Mouse (Mus musculus) CH12.LX (cell line): ENCODE results near the gene Theg. TPM values are rescaled to one million over a fixed set of nuclear protein-coding genes. Genes with fewer than 3 reads are reported as not detected.

Experiments used
- DNase-seq: peaks from one replicate; pipeline ENCODE4 v3.0.0-alpha.2; 2013; ENCODE audit errors: extremely low read depth
- H3K27ac ChIP-seq: 2 replicates; pipeline ENCODE4 v1.5.1; 2012; ENCODE audit warnings: low read depth, mild to moderate bottlenecking, control low read depth, moderate library complexity; ENCODE audit not compliant: insufficient read depth
- H3K27me3 ChIP-seq: replicated peaks from 2 replicates; pipeline ENCODE3; 2012; ENCODE audit warnings: inconsistent platforms
- H3K36me3 ChIP-seq, 2 experiments: replicated peaks in 1 of 2; 2 replicates each; pipeline versions ENCODE3 to v1.6.1; 2012; ENCODE audit warnings: inconsistent platforms in 1 of 2, low read length in 1 of 2, mild to moderate bottlenecking in 1 of 2, mixed read lengths in 1 of 2, moderate library complexity in 1 of 2; ENCODE audit not compliant: control insufficient read depth in 1 of 2, insufficient read depth in 1 of 2
- H3K4me1 ChIP-seq, 2 experiments: 2 replicates each; pipeline ENCODE4 v1.6.1; 2012; ENCODE audit warnings: inconsistent platforms in 1 of 2, moderate library complexity in 1 of 2; ENCODE audit not compliant: insufficient read depth in 2 of 2, control insufficient read depth in 1 of 2
- H3K4me2 ChIP-seq: 2 replicates; pipeline ENCODE4 v1.6.1; 2012; ENCODE audit warnings: low read depth, mild to moderate bottlenecking, control low read depth; ENCODE audit not compliant: poor library complexity, insufficient read depth, severe bottlenecking
- H3K4me3 ChIP-seq, 3 experiments: fragments of 150-350 bp in 1 of 3; sonication (generic) in 1 of 3; replicated peaks in 1 of 3; 2 replicates each; pipeline versions ENCODE3 to v1.5.1; 2011 to 2012; ENCODE audit warnings: low read depth in 2 of 3, low read length in 2 of 3, mild to moderate bottlenecking in 2 of 3, moderate library complexity in 2 of 3, control low read depth in 1 of 3, improper control_type of control experiment in 1 of 3, inconsistent platforms in 1 of 3, mixed read lengths in 1 of 3; ENCODE audit not compliant: poor library complexity in 1 of 3
- H3K79me2 ChIP-seq: replicated peaks from 2 replicates; pipeline ENCODE4 v1.6.1; 2012; ENCODE audit warnings: mild to moderate bottlenecking, moderate library complexity; ENCODE audit not compliant: control insufficient read depth, poor library complexity, insufficient read depth, severe bottlenecking; ENCODE audit errors: extremely low read depth
- H3K9ac ChIP-seq: 2 replicates; pipeline ENCODE4 v1.6.1; 2012; ENCODE audit warnings: low read depth, mild to moderate bottlenecking, control low read depth, moderate library complexity; ENCODE audit not compliant: insufficient read depth
- H3K9me3 ChIP-seq: replicated peaks from 2 replicates; pipeline ENCODE3; 2012; ENCODE audit warnings: low read length, inconsistent platforms, mixed read lengths
- CHD1 ChIP-seq: IDR thresholded peaks from 2 replicates; pipeline ENCODE4 v1.6.1; 2012; ENCODE audit warnings: low read depth, low read length, improper control_type of control experiment, inconsistent platforms
- EP300 ChIP-seq: IDR thresholded peaks from 2 replicates; pipeline ENCODE4 v1.6.1; 2011; ENCODE audit warnings: low read length, improper control_type of control experiment
- ETS1 ChIP-seq: conservative IDR thresholded peaks from 2 replicates; pipeline ENCODE4 v1.6.1; 2012; ENCODE audit warnings: low read depth, mild to moderate bottlenecking, inconsistent platforms, low read length, improper control_type of control experiment, moderate library complexity
- HCFC1 ChIP-seq: IDR thresholded peaks from 2 replicates; pipeline ENCODE4 v1.6.1; 2012; ENCODE audit warnings: low read depth, mild to moderate bottlenecking, inconsistent platforms, low read length, improper control_type of control experiment
- IRF4 ChIP-seq: IDR thresholded peaks from 2 replicates; pipeline ENCODE4 v1.6.1; 2014; ENCODE audit warnings: low read depth, mild to moderate bottlenecking, inconsistent platforms, low read length, improper control_type of control experiment
- JUN ChIP-seq: IDR thresholded peaks from 2 replicates; pipeline ENCODE4 v1.6.1; 2011; ENCODE audit warnings: low read depth, mild to moderate bottlenecking, low read length, improper control_type of control experiment, moderate library complexity; ENCODE audit not compliant: insufficient read depth
- KAT2A ChIP-seq: IDR thresholded peaks from 2 replicates; pipeline ENCODE4 v1.6.1; 2012; ENCODE audit warnings: low read length, improper control_type of control experiment, inconsistent platforms; ENCODE audit not compliant: insufficient replicate concordance
- MAZ ChIP-seq: IDR thresholded peaks from 2 replicates; pipeline ENCODE4 v1.6.1; 2012; ENCODE audit warnings: low read depth, mild to moderate bottlenecking, inconsistent platforms, low read length, improper control_type of control experiment, moderate library complexity
- MEF2A ChIP-seq: IDR thresholded peaks from 2 replicates; pipeline ENCODE4 v1.6.1; 2014; ENCODE audit warnings: low read depth, mild to moderate bottlenecking, inconsistent platforms, low read length, improper control_type of control experiment, borderline replicate concordance
- NELFE ChIP-seq: IDR thresholded peaks from 2 replicates; pipeline ENCODE4 v1.6.1; 2011; ENCODE audit warnings: low read depth, low read length, improper control_type of control experiment
- NRF1 ChIP-seq: IDR thresholded peaks from 2 replicates; pipeline ENCODE4 v1.6.1; 2014; ENCODE audit warnings: low read depth, mild to moderate bottlenecking, inconsistent platforms, low read length, improper control_type of control experiment, moderate library complexity
- POLR2AphosphoS2 ChIP-seq: IDR thresholded peaks from 2 replicates; pipeline ENCODE4 v1.6.1; 2011; ENCODE audit warnings: low read depth, low read length, improper control_type of control experiment
- SMC3 ChIP-seq: IDR thresholded peaks from 2 replicates; pipeline ENCODE4 v1.6.1; 2011; ENCODE audit warnings: low read depth, low read length, improper control_type of control experiment
- TCF12 ChIP-seq: IDR thresholded peaks from 2 replicates; pipeline ENCODE4 v1.6.1; 2014; ENCODE audit warnings: low read depth, mild to moderate bottlenecking, inconsistent platforms, low read length, improper control_type of control experiment
- UBTF ChIP-seq: IDR thresholded peaks from 2 replicates; pipeline ENCODE4 v1.6.1; 2012; ENCODE audit warnings: low read depth, mild to moderate bottlenecking, inconsistent platforms, low read length, improper control_type of control experiment, moderate library complexity
- USF1 ChIP-seq: IDR thresholded peaks from 2 replicates; pipeline ENCODE4 v1.6.1; 2014; ENCODE audit warnings: low read depth, mild to moderate bottlenecking, inconsistent platforms, low read length, improper control_type of control experiment
- USF2 ChIP-seq: conservative IDR thresholded peaks from 2 replicates; pipeline ENCODE4 v1.6.1; 2011; ENCODE audit warnings: low read depth, low read length, improper control_type of control experiment
- ZC3H11A ChIP-seq: IDR thresholded peaks from 2 replicates; pipeline ENCODE4 v1.6.1; 2012; ENCODE audit warnings: low read depth, mild to moderate bottlenecking, inconsistent platforms, low read length, improper control_type of control experiment
- ZKSCAN1 ChIP-seq: IDR thresholded peaks from 2 replicates; pipeline ENCODE4 v1.6.1; 2012; ENCODE audit warnings: low read depth, inconsistent platforms, low read length, improper control_type of control experiment, borderline replicate concordance
- dilution Hi-C: fragments of 300-500 bp; cut with MboI; formaldehyde crosslinking; loops from 2 replicates; pipeline ENCODE4 v1.14.3; 2020; ENCODE audit warnings: low sequenced_read_pairs; ENCODE audit not compliant: extremely low pct_unique_long_range_greater_than_20kb, extremely low pct_ligation_motif_present
- in situ Hi-C: fragments of 300-500 bp; cut with MboI; formaldehyde crosslinking; loops from 3 replicates; pipeline ENCODE4 v1.14.3; 2019; ENCODE audit warnings: low sequenced_read_pairs, low pct_ligation_motif_present, low pct_unique_long_range_greater_than_20kb, mixed read lengths
- polyA plus RNA-seq: library from polyadenylated mRNA; unstranded; fragments of >175 nt; gene quantifications from 2 replicates; pipeline ENCODE4 v1.2.1, GENCODE M21; 2012; ENCODE audit warnings: low read depth; ENCODE audit not compliant: insufficient read length
- total RNA-seq, 2 experiments: library from RNA; depleted of rRNA; stranded (reverse); fragments of 300-350 nt in 1 of 2; fragments of >200 nt in 1 of 2; gene quantifications; 2 replicates each; pipeline ENCODE4 v1.2.3; 2012 to 2014

Gene Theg
- total and polyA plus RNA-seq, 3 experiments: not detected

- Histone ChIP-seq H3K36me3 (peaks cover 0 to 4% of the 10 kb centered on the region in 2 experiments), H3K27ac (no peak overlapping the region), H3K4me1 (peaks cover 11 to 28% of the 10 kb centered on the region in 2 experiments), H3K27me3 (peaks cover 29% of the 10 kb centered on the region), H3K9ac (no peak overlapping the region), H3K9me3 (peaks cover 7% of the 10 kb centered on the region), H3K4me2 (no peak overlapping the region), H3K4me3 (no peak overlapping the region), H3K79me2 (peaks cover 6% of the 10 kb centered on the region)
- no peak for DNase-seq
- dilution Hi-C loops: no loop called here
- TF ChIP-seq CHD1: no peak
- TF ChIP-seq POLR2AphosphoS2: no peak
- no peak for TF ChIP-seq NRF1
- TF ChIP-seq JUN: no peak
- TF ChIP-seq KAT2A: no peak
- TF ChIP-seq USF2: no peak
- no peak for TF ChIP-seq ZC3H11A
- no peak for TF ChIP-seq EP300
- no peak for TF ChIP-seq TCF12
- no peak for TF ChIP-seq MAZ
- TF ChIP-seq HCFC1: no peak
- no peak for TF ChIP-seq NELFE
- in situ Hi-C loops: no loop called here
Measured at GRCm38 (mm10) chr10:79556951-79557350, 30.2 kb downstream of the Theg start.

GRCm38 (mm10) chr10:79555238-79555724 is 31.9 kb downstream of the Theg start:
- in situ Hi-C loops: no loop called here
- H3K4me3 ChIP-seq: peak overlapping the region; percentile 47 to 93 (median 91)
- peak; percentile 28; the same call in 1 of the 2 replicates for TF ChIP-seq MEF2A
- TF ChIP-seq IRF4: no peak
- no peak for TF ChIP-seq ETS1
- TF ChIP-seq USF1: no peak
- no peak for TF ChIP-seq UBTF
- no peak for TF ChIP-seq SMC3
- TF ChIP-seq ZKSCAN1: no peak
- dilution Hi-C loops: no loop called here
- peaks cover 0 to 17% of the 10 kb centered on the region in 2 experiments for H3K36me3 ChIP-seq
- no peak overlapping the region for H3K27ac ChIP-seq
- peaks cover 11 to 28% of the 10 kb centered on the region in 2 experiments for H3K4me1 ChIP-seq
- no peak for DNase-seq
- peak overlapping the region; percentile 48 for H3K4me2 ChIP-seq
- H3K9ac ChIP-seq: peak overlapping the region; percentile 67
- H3K79me2 ChIP-seq: peaks cover 6% of the 10 kb centered on the region
- peaks cover 7% of the 10 kb centered on the region for H3K9me3 ChIP-seq
- H3K27me3 ChIP-seq: peaks cover 24% of the 10 kb centered on the region
